Mouse (Mus musculus): ENCODE data around the gene Lce1j.
"Not testable (repeated sequence)": the region's sequence is repeated elsewhere in the genome, so short reads cannot be mapped to it uniquely, and the experiment has no call there.

Lce1j gene

DNA sequence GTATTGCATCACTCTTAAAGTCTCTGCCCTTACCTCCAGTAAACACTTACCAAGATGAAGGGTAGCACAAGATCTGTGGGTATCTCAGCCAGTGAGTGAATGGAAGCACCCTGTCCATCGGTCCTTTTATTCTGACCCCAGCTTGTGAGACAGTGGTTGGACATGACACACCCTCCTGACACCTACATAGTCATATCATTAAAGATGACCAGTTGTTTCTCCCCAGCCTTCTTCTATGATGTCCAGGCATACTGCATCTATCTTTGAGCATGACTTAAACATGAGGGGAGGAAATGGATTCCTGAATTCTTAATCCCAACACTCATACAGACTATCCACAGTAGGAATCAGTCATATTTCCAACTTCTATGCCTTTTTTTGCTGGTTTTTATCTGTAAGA lies at the start of gene Lce1j:
TSS of gene Lce1j (minus strand) at position 101 of the 400 bp plus-strand sequence.
- no peak for DNase-seq (ENCODE audit: low read depth, low spot score)

DNA sequence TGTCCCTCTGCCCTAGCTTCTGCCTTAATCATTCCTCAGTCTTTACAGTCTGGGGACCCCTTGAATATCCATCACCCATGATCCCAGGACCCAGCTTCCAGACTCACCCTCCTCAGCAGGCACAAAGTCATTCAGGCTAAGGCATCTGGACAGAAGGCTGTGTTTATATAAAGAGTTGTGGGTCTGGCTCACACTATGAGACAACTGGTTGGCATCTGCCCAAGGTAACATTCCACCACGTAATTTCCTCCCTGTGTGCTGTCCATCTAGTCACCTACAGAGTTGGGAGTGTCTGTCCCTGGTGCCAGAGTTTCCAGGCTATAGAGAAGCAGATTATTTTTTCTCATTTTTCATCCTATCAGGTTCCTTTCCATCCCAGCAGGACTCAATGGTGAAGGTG lies 36.8 kb upstream of the Lce1j start, which contains the start of gene Kprp:
TSS of gene Kprp (minus strand) at position 140 of the 400 bp plus-strand sequence.
- no peak for DNase-seq (ENCODE audit: low read depth, low spot score)

DNA sequence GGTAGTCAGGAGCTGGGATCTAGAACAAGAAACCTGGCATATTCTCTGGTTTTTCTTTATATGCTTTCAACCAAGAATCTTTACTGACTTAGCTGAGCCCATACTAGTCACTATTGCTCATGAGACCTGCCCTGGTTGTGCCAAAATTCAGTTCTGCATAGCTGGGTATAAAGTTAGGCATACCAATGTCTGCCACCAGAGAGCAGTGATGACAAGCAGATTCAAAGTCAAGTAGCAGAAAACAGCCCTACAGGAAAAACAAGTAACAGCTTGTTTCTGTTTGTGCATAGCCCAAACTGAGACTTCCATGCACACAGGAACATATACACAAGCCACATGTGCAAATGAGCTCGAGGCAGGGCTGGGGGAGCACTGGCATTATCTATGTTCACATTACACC lies 35.5 kb upstream of the Lce1j start:
- DNase-seq (ENCODE audit: low read depth, low spot score): no peak

DNA sequence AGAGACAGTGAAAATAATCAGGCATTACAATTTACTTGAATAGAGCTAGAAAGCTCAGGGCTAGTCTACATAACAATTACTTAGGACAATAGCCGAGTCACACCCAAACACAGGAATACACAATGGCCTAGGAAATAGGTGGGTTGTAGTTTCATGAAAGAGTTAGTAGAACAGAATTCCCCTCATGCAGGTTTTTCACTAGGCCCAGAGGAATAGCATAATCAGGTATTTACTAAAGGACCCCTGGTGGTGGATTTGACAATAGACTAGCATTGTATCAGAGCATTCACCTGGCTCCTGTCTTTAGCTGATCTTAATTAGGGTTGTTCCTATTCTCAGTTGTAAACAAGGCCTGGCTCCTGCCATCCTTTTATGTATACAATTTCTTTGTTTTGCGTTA lies 25.7 kb upstream of the Lce1j start:
- DNase-seq (ENCODE audit: low read depth, low spot score): not testable (repeated sequence)

DNA sequence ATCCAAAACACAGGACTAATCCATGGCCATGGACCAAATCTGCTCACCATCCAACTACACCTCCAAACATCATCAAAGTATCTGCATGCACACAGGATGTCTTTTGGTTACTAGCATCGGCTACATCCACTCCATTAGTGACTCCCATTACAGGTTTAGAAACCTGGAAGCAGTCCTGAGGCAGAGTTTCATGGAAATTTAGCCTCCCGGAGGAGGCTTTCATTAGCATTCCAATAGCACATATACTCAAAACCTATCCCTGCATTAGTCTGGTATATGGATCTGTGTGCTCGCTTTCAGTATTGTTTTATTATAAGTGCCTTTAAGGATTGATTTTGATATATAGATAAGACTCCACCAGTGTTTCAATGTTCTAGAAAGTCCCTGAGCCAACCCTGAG lies 25.3 kb upstream of the Lce1j start:
- DNase-seq (ENCODE audit: low read depth, low spot score): no peak

DNA sequence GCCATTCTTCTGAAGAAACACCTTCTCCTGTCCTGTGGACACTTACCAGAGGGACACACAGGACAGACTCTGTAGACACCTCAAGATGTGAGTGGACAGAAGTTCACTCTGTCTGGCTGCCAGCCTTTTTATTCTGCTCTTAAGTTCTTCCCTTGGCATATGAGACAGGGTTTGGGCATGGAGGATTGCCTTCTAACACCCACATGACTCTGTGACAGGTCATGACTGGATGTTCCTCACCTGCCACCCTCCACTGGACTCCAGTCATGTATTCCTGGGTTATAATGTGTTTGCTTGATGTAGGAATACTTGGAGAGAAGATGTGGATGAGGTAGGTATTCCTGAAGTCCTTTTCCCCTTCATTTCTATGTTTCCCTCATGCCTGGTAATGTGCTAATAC lies 17.5 kb upstream of the Lce1j start, which contains the start of gene Lce1k:
TSS of gene Lce1k (minus strand) at position 101 of the 400 bp plus-strand sequence.
- no peak for DNase-seq (ENCODE audit: low read depth, low spot score)

DNA sequence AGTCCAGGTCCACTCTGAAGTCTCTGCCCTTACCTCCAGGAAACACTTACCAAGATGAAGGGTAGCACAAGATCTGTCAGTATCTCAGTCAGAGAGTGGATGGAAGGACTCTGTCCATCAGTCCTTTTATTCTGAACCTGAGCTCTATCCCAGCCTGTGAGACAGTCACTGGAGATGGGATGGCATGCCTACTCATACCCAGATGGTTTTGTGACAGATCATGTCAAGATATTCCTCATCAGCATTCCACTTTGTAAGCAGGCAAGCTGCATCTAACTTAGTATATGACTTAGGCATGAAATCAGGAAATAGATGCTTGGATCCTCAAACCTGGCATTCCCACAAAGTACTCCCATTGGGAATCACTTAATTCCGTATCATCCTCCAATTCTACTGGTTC lies 11.5 kb downstream of the Lce1j start, which contains the start of gene Lce1i:
TSS of gene Lce1i (minus strand) at position 101 of the 400 bp plus-strand sequence.
- no peak for DNase-seq (ENCODE audit: low read depth, low spot score)

DNA sequence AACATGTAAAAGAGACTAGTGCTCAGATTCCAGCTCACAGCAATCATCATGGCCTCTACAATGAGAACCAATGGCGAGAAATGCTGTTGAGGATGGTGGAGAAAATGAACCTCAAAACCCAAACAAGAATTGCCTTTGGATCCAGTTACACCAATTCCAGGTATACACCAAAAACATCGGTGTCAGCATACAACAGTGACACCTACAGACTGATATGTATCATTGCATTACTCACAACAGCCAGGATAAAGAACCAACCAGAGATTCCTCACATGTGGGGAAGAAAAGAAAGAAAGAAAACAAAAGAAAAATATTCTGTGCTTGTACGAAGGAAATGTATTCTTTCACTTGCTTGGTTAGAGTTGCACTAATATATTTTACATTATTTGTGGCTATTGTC lies 18.7 kb downstream of the Lce1j start:
- DNase-seq (ENCODE audit: low read depth, low spot score): no peak

DNA sequence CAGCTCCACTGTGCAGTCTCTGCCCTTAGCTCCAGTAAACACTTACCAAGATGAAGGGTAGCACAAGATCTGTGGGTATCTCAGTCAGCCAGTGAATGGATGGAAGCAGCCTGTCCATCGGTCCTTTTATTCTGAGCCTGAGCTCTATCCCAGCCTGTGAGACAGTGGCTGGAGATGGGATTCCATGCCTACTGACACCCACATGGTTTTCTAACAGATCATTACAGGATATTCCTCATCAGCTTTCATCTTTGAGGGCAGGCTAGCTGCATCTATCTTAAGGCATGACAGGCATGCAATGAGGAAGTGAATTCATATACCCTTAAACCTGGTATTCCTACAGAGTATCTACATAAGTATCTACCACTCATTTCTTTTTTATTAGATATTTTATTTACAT lies 25.3 kb downstream of the Lce1j start, which contains the start of gene Lce1h:
TSS of gene Lce1h (minus strand) at position 101 of the 400 bp plus-strand sequence.
- DNase-seq (ENCODE audit: low read depth, low spot score): no peak

DNA sequence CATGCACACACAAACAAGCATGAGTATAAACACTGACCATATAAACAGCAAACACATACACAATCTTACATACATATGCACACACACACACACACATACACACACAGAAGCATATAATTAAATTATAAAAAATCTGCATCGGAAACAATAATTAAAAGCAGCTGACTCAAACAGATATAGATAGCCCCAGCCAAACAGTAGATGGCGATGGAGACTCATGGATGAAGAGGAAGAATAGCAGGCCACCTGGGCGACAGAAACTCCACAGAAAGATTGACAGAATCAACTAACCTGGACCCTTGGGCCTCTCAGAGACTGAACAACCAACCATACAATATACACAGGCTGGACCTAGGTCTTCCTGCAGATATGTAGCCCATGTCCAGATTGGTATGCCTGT lies 37.1 kb downstream of the Lce1j start:
- DNase-seq (ENCODE audit: low read depth, low spot score): no peak

DNA sequence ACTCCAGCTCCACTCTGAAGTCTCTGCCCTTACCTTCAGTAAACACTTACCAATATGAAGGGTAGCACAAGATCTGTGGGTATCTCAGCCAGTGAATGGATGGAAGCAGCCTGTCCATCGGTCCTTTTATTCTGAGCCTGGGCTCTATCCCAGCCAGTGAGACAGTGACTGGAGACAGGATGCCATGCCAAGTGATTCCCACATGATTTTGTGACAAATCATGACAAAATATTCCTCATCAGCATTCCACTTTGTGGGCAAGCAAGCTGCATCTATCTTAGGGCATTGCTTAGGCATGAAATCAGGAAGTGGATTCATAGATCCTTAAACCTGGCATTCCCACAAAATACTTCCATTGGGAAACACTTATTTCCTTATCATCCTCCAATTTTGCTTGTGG lies 38.1 kb downstream of the Lce1j start, which contains the start of gene Lce1g:
TSS of gene Lce1g (minus strand) at position 101 of the 400 bp plus-strand sequence.
- DNase-seq (ENCODE audit: low read depth, low spot score): no peak

DNA sequence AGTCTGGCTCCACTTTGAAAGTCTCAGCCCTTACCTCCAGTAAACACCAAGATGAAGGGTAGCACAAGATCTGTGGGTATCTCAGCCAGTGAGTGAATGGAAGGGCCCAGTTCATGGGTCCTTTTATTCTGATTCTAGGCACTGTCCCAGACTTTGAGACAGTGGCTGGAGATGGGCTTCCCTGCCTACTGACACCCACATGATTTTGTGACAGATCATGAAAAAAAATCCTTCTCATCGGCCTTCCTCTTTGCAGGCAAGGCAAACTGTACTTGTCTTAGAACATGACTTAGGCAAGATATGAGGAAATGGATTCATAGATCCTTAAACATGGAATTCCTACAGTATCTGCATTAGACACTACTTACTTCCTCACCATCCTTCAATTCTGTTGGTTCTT lies 51.3 kb downstream of the Lce1j start, which contains the start of gene Gm38119:
TSS of gene Gm38119 (minus strand) at position 101 of the 400 bp plus-strand sequence.
- no peak for DNase-seq (ENCODE audit: low read depth, low spot score)
